Mouse (Mus musculus): Measurements from ENCODE around the gene St6galnac5. TPM values are rescaled to one million over a fixed set of nuclear protein-coding genes. Genes with fewer than 3 reads are reported as not detected.

Gene St6galnac5
- polyA plus RNA-seq, 1 experiment from 2014 or later = 2.3 TPM

- Histone ChIP-seq H3K4me2 (no peak overlapping the region), H3K27ac (ENCODE audit: low read depth, low read length) (no peak overlapping the region), H3K4me1 (ENCODE audit: control insufficient read depth, insufficient read depth, low read length) (no peaks in the 10 kb centered on the region), H3K27me3 (ENCODE audit: control insufficient read depth, insufficient read depth, low read length) (no peaks in the 10 kb centered on the region), H3K4me3 (ENCODE audit: low read depth, low read length) (no peak overlapping the region), H3K36me3 (ENCODE audit: control insufficient read depth, insufficient read depth, low read length) (no peaks in the 10 kb centered on the region), H3K9me3 (ENCODE audit: control insufficient read depth, low read length) (no peaks in the 10 kb centered on the region), H3K9ac (ENCODE audit: low read length) (no peak overlapping the region)
- 94% methylated on average over 2 of the region's 2 CpGs for WGBS
- ATAC-seq (ENCODE audit: low FRiP score) (no peak), DNase-seq (ENCODE audit: low spot score, missing footprints) (peak; percentile 69)
These were observed 8.7 kb upstream of the St6galnac5 start for GRCm38 (mm10) chr3:152990787-152991186.

DNA sequence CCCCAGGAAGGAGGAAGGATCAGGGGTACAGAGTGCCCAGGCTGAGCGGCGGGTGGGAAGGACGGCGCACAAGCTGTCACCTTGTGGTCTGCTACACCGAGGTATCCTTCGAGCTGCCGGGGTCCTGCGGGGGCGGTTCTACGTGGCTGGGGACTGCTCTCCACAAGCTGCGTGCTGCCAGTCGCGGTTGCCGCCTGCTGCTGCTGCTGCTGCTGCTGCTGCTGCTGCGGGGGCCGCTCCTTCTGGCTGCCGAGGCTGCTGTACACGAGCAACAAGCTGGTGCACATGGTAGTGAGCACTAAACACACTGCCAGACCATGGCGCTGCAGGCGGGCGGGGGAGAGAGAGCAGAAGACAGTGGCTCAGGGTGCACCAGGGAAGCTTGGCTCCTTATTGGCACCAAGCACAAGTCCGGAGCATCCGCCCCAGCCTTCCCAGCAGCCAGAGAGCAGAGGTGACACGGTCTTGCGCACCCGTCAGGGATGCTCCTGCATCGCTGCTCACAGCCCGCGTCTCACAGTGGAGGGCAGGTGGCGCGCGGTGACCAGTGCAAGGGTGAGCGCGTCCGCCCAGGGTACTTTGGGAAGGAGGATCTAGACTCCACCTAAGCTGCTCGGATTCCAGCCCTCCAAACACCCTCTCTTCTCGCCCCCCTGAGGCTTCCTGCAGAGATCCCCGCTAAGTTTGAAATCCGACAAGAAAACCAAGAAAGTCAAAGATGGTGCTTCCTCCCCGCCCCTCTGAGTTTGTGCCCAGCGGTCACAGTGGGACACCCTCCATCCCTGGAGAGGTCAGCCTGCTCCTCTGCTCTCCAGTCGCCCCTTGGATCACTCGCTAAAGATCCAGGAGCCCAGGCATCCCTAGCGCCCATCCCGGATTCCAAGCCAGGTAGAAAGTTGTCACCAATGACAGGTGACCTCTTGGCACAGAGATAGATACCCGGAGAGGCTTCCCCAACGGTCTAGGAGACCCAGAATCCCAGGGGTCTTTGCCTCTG is 770 bp downstream of the St6galnac5 start:
- peak overlapping the region; percentile 59 for H3K9ac ChIP-seq (ENCODE audit: low read length)
- no peaks in the 10 kb centered on the region for H3K36me3 ChIP-seq (ENCODE audit: control insufficient read depth, insufficient read depth, low read length)
- H3K4me1 ChIP-seq (ENCODE audit: control insufficient read depth, insufficient read depth, low read length) = peaks cover 8% of the 10 kb centered on the region; the same call in 1 of the 2 replicates
- DNase-seq (ENCODE audit: low spot score, missing footprints) (peak; percentile 94), ATAC-seq (ENCODE audit: low FRiP score) (peak; percentile 74)
- under 1% methylated on average over 47 of the region's 47 CpGs for WGBS
- H3K4me2 ChIP-seq = peak overlapping the region; percentile 98
- H3K4me3 ChIP-seq (ENCODE audit: low read depth, low read length) = peak overlapping the region; percentile 48
- H3K27ac ChIP-seq (ENCODE audit: low read depth, low read length) = no peak overlapping the region
- H3K9me3 ChIP-seq (ENCODE audit: control insufficient read depth, low read length) = no peaks in the 10 kb centered on the region
- H3K27me3 ChIP-seq (ENCODE audit: control insufficient read depth, insufficient read depth, low read length) = peaks cover 10% of the 10 kb centered on the region

GRCm38 (mm10) chr3:152980431-152980830 is 1.6 kb downstream of the St6galnac5 start:
- H3K27ac ChIP-seq (ENCODE audit: low read depth, low read length) = no peak overlapping the region
- H3K4me3 ChIP-seq (ENCODE audit: low read depth, low read length) = peak overlapping the region; percentile 48; the same call in 1 of the 2 replicates
- peak; percentile 88 for DNase-seq (ENCODE audit: low spot score, missing footprints)
- 16% methylated on average over 6 of the region's 6 CpGs for WGBS
- no peaks in the 10 kb centered on the region for H3K36me3 ChIP-seq (ENCODE audit: control insufficient read depth, insufficient read depth, low read length)
- H3K27me3 ChIP-seq (ENCODE audit: control insufficient read depth, insufficient read depth, low read length) = peaks cover 10% of the 10 kb centered on the region
- peak overlapping the region; percentile 98 for H3K4me2 ChIP-seq
- H3K4me1 ChIP-seq (ENCODE audit: control insufficient read depth, insufficient read depth, low read length) = peaks cover 8% of the 10 kb centered on the region; the same call in 1 of the 2 replicates
- ATAC-seq (ENCODE audit: low FRiP score) = peak; percentile 10; the same call in 1 of the 2 replicates
- no peak overlapping the region for H3K9ac ChIP-seq (ENCODE audit: low read length)
- H3K9me3 ChIP-seq (ENCODE audit: control insufficient read depth, low read length) = no peaks in the 10 kb centered on the region

- H3K27me3 ChIP-seq (ENCODE audit: control insufficient read depth, insufficient read depth, low read length) = peaks cover 10% of the 10 kb centered on the region
- H3K4me1 ChIP-seq (ENCODE audit: control insufficient read depth, insufficient read depth, low read length) = peaks cover 8% of the 10 kb centered on the region; the same call in 1 of the 2 replicates
- no peak overlapping the region for H3K9ac ChIP-seq (ENCODE audit: low read length)
- no peaks in the 10 kb centered on the region for H3K9me3 ChIP-seq (ENCODE audit: control insufficient read depth, low read length)
- H3K4me2 ChIP-seq = no peak overlapping the region
- WGBS = 80% methylated on average over 11 of the region's 11 CpGs
- DNase-seq (ENCODE audit: low spot score, missing footprints) = no peak
- no peaks in the 10 kb centered on the region for H3K36me3 ChIP-seq (ENCODE audit: control insufficient read depth, insufficient read depth, low read length)
- H3K4me3 ChIP-seq (ENCODE audit: low read depth, low read length) = no peak overlapping the region
- H3K27ac ChIP-seq (ENCODE audit: low read depth, low read length) = no peak overlapping the region
- ATAC-seq (ENCODE audit: low FRiP score) = no peak
These were observed 2.5 kb downstream of the St6galnac5 start for GRCm38 (mm10) chr3:152979481-152980092.

DNA sequence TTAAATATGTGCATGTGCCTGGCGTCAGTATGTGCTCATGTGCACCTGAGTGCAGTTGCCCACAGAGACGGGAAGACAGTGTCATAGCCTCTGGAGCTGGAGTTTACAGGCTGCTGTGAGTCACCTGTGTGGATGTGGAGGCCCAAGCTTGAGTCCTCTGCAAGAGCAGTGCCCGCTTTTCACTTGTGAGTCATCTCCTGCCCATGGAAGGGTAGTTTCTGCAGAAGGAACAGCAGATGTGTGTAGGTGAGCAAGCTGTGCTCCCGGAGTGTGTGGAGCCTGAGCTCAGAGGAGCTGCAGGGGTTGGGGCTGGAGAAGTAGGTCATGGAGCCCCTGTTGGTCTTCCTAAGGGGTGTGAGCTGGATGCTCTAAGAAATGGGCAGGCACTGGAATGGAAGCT is 10.7 kb downstream of the St6galnac5 start:
- H3K4me1 ChIP-seq (ENCODE audit: control insufficient read depth, insufficient read depth, low read length) = no peaks in the 10 kb centered on the region
- ATAC-seq (ENCODE audit: low FRiP score) (no peak), DNase-seq (ENCODE audit: low spot score, missing footprints) (no peak)
- no peaks in the 10 kb centered on the region for H3K36me3 ChIP-seq (ENCODE audit: control insufficient read depth, insufficient read depth, low read length)
- no peak overlapping the region for H3K27ac ChIP-seq (ENCODE audit: low read depth, low read length)
- H3K9me3 ChIP-seq (ENCODE audit: control insufficient read depth, low read length) = no peaks in the 10 kb centered on the region
- WGBS = 87% methylated on average over 4 of the region's 4 CpGs
- H3K9ac ChIP-seq (ENCODE audit: low read length) = no peak overlapping the region
- H3K27me3 ChIP-seq (ENCODE audit: control insufficient read depth, insufficient read depth, low read length) = no peaks in the 10 kb centered on the region
- H3K4me2 ChIP-seq = no peak overlapping the region
- H3K4me3 ChIP-seq (ENCODE audit: low read depth, low read length) = no peak overlapping the region

DNA sequence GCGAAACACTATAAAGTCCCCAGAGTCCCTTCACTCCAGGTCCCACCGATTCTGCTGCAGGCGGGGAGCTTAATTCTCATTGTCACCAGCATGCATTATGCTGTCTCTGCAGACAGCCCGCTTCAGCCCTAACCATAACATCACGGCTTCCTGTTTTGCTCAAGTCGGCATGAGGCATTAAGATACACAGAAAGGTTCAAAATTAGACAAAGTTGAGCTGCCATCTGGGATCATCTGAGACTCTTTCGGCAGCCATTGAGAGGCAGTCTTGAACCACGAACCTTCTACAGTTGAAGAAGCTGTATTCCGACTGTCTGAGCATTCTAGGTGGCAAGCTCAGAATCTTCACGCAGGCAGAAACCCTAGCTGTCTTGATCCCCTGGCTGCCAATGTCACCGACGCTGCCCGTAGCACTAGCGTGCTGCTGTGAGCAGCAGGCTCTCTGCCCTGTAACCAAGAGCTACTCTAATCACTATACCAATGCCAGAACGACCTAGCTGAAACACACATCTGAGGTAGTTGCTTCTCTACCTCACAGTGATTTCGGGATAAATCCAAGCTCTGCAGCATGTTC is 12.2 kb downstream of the St6galnac5 start:
- no peaks in the 10 kb centered on the region for H3K9me3 ChIP-seq (ENCODE audit: control insufficient read depth, low read length)
- no peak overlapping the region for H3K4me3 ChIP-seq (ENCODE audit: low read depth, low read length)
- no peak overlapping the region for H3K9ac ChIP-seq (ENCODE audit: low read length)
- ATAC-seq (ENCODE audit: low FRiP score) (no peak), DNase-seq (ENCODE audit: low spot score, missing footprints) (no peak)
- H3K36me3 ChIP-seq (ENCODE audit: control insufficient read depth, insufficient read depth, low read length) = no peaks in the 10 kb centered on the region
- H3K27me3 ChIP-seq (ENCODE audit: control insufficient read depth, insufficient read depth, low read length) = no peaks in the 10 kb centered on the region
- 79% methylated on average over 16 of the region's 16 CpGs for WGBS
- H3K4me2 ChIP-seq = no peak overlapping the region
- no peak overlapping the region for H3K27ac ChIP-seq (ENCODE audit: low read depth, low read length)
- no peaks in the 10 kb centered on the region for H3K4me1 ChIP-seq (ENCODE audit: control insufficient read depth, insufficient read depth, low read length)

DNA sequence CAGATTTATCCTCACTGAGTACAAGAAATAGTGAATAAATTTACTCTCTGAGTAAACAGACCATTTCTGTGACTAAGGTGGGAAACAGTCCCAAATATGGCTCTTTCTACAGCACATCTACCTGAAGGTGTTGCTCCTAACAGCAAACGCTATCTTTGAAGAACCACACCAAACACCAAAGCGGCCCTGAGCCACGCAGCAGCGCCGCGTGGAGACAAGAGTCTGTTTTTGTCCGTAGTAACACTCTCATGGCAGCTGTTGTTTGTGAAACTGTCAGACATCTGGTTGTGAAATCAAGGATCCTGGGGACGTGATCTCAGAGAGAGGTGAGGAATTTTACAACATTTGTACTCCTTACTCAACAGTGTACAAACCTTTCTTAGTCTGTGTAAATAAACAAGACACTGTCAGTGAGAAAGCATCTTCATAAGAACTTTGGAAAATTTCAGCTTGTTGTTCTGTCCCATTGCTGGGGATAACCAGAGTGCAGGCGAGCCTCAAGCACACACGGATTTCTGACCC is 20.1 kb downstream of the St6galnac5 start:
- no peak for DNase-seq (ENCODE audit: low spot score, missing footprints)
- H3K9me3 ChIP-seq (ENCODE audit: control insufficient read depth, low read length) = no peaks in the 10 kb centered on the region
- H3K9ac ChIP-seq (ENCODE audit: low read length) = no peak overlapping the region
- no peaks in the 10 kb centered on the region for H3K27me3 ChIP-seq (ENCODE audit: control insufficient read depth, insufficient read depth, low read length)
- H3K27ac ChIP-seq (ENCODE audit: low read depth, low read length) = no peak overlapping the region
- H3K4me3 ChIP-seq (ENCODE audit: low read depth, low read length) = no peak overlapping the region
- no peak for ATAC-seq (ENCODE audit: low FRiP score)
- H3K4me2 ChIP-seq = no peak overlapping the region
- no peaks in the 10 kb centered on the region for H3K4me1 ChIP-seq (ENCODE audit: control insufficient read depth, insufficient read depth, low read length)
- WGBS = 79% methylated on average over 10 of the region's 10 CpGs
- H3K36me3 ChIP-seq (ENCODE audit: control insufficient read depth, insufficient read depth, low read length) = no peaks in the 10 kb centered on the region

DNA sequence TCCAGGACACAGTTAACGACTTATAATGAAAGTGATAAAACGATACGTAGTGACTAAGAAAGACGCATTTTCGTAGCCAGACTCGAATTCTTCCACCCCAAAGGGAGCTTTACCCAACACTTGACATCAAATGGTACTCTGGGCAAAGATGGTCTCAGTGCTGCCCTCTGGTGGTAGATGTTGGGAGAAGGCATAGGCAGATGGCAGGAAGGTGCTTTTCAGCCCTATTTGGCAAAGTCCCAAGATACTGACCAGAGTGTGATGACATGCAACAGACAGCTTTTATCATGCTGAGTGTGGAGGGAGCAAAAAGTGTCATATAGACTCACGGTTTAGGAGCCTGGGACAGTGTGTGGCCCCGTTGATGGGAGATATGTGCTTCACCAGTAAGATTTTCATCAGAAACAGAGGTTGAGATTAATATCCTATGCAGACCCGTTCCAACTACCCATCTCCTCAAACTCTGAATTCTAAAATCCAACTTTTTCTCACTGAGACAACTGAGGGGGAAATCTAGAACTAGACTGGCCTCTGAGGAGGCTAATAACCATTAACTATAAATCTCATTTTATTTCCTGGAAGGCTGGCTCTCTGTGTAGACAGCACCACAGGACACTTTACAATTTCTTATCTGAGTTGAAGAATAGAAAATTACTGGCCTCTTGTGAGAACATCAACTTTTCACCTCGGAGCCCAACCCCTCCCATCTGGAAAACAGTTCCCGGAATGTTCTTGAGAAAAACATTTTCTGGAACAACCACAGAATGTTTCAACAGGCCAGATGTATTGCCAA is 23.5 kb downstream of the St6galnac5 start:
- no peak for ATAC-seq (ENCODE audit: low FRiP score)
- WGBS = 70% methylated on average over 11 of the region's 11 CpGs

More for the DNA sequence above, 23.5 kb downstream of the St6galnac5 start:
- H3K36me3 ChIP-seq (ENCODE audit: control insufficient read depth, insufficient read depth, low read length) = no peaks in the 10 kb centered on the region
- DNase-seq (ENCODE audit: low spot score, missing footprints) = peak; percentile 94
- no peak overlapping the region for H3K27ac ChIP-seq (ENCODE audit: low read depth, low read length)
- no peak overlapping the region for H3K4me3 ChIP-seq (ENCODE audit: low read depth, low read length)
- H3K4me1 ChIP-seq (ENCODE audit: control insufficient read depth, insufficient read depth, low read length) = no peaks in the 10 kb centered on the region
- no peak overlapping the region for H3K9ac ChIP-seq (ENCODE audit: low read length)
- H3K27me3 ChIP-seq (ENCODE audit: control insufficient read depth, insufficient read depth, low read length) = no peaks in the 10 kb centered on the region
- no peaks in the 10 kb centered on the region for H3K9me3 ChIP-seq (ENCODE audit: control insufficient read depth, low read length)
- H3K4me2 ChIP-seq = no peak overlapping the region
